Mouse (Mus musculus) G1E (cell line): ENCODE results near the gene Galns.

ENCODE experiments used
- CTCF ChIP-seq: IDR thresholded peaks from 2 replicates; pipeline ENCODE4 v1.5.1; 2012; ENCODE audit warnings: low read depth, low read length, inconsistent platforms, mixed read lengths
- GATA1 ChIP-seq: IDR thresholded peaks from 2 replicates; pipeline ENCODE4 v1.6.1; 2012; ENCODE audit warnings: borderline replicate concordance, low read length, inconsistent platforms, mixed read lengths
- GATA2 ChIP-seq: IDR thresholded peaks from 2 replicates; pipeline ENCODE4 v1.6.1; 2012; ENCODE audit warnings: low read depth, low read length, inconsistent platforms, borderline replicate concordance

GRCm38 (mm10) chr8:122571750-122572267, 39.5 kb downstream of the Galns start:
- TF ChIP-seq CTCF (no peak), GATA1 (no peak), GATA2 (no peak)
